Mouse (Mus musculus) MEL (cell line): ENCODE data around the gene Bcl6b. TPM values are rescaled to one million over a fixed set of nuclear protein-coding genes. Genes with fewer than 3 reads are reported as not detected.

Experiments used
- DNase-seq: peaks from one replicate; pipeline ENCODE4 v3.0.0; 2011; ENCODE audit warnings: low read depth, low spot score
- H3K27ac ChIP-seq: 2 replicates; pipeline ENCODE4 v1.5.1; 2012; ENCODE audit warnings: low read depth, mild to moderate bottlenecking, control low read depth, low read length, moderate library complexity; ENCODE audit not compliant: control insufficient read depth
- H3K27me3 ChIP-seq, 2 experiments: fragments of 150-350 bp in 1 of 2; sonication (generic) in 1 of 2; 2 replicates each; pipeline ENCODE4 v1.6.1; 2012; ENCODE audit warnings: low read length in 2 of 2, mild to moderate bottlenecking in 2 of 2, improper control_type of control experiment in 1 of 2, moderate library complexity in 1 of 2; ENCODE audit not compliant: insufficient read depth in 2 of 2, control insufficient read depth in 1 of 2
- H3K36me3 ChIP-seq, 2 experiments: 2 replicates each; pipeline ENCODE4 v1.6.1; 2012 to 2014; ENCODE audit warnings: low read length in 2 of 2, improper control_type of control experiment in 1 of 2, inconsistent platforms in 1 of 2, mild to moderate bottlenecking in 1 of 2; ENCODE audit not compliant: insufficient read depth in 2 of 2, control insufficient read depth in 1 of 2
- H3K4me1 ChIP-seq, 2 experiments: fragments of 150-350 bp in 1 of 2; sonication (generic) in 1 of 2; 2 replicates each; pipeline ENCODE4 v1.6.1; 2012; ENCODE audit warnings: low read length in 2 of 2, improper control_type of control experiment in 1 of 2, mild to moderate bottlenecking in 1 of 2; ENCODE audit not compliant: insufficient read depth in 2 of 2, control insufficient read depth in 1 of 2
- H3K4me3 ChIP-seq, 2 experiments: fragments of 150-350 bp in 1 of 2; sonication (generic) in 1 of 2; 2 replicates each; pipeline ENCODE4 v1.5.1; 2012; ENCODE audit warnings: low read depth in 2 of 2, low read length in 2 of 2, mild to moderate bottlenecking in 2 of 2, moderate library complexity in 2 of 2, control low read depth in 1 of 2, improper control_type of control experiment in 1 of 2; ENCODE audit not compliant: control insufficient read depth in 1 of 2, insufficient read depth in 1 of 2
- H3K79me2 ChIP-seq: 2 replicates; pipeline ENCODE4 v1.6.1; 2012; ENCODE audit warnings: mild to moderate bottlenecking, low read length, moderate library complexity; ENCODE audit not compliant: control insufficient read depth, poor library complexity, insufficient read depth
- H3K9ac ChIP-seq: 2 replicates; pipeline ENCODE4 v1.6.1; 2012; ENCODE audit warnings: low read depth, mild to moderate bottlenecking, control low read depth, low read length, moderate library complexity; ENCODE audit not compliant: control insufficient read depth, poor library complexity, severe bottlenecking
- H3K9me3 ChIP-seq: fragments of 150-350 bp; sonication (generic); replicated peaks from 2 replicates; pipeline ENCODE4 v1.6.1; 2012; ENCODE audit warnings: mild to moderate bottlenecking, low read length, improper control_type of control experiment, moderate library complexity; ENCODE audit not compliant: insufficient read depth
- BHLHE40 ChIP-seq: IDR thresholded peaks from 2 replicates; pipeline ENCODE4 v1.6.1; 2012; ENCODE audit warnings: low read depth, mild to moderate bottlenecking, inconsistent platforms, low read length, improper control_type of control experiment, borderline replicate concordance
- CHD2 ChIP-seq: IDR thresholded peaks from 2 replicates; pipeline ENCODE4 v1.6.1; 2011; ENCODE audit warnings: low read length, improper control_type of control experiment
- E2F4 ChIP-seq: IDR thresholded peaks from 2 replicates; pipeline ENCODE4 v1.6.1; 2011; ENCODE audit warnings: low read depth, low read length, improper control_type of control experiment, borderline replicate concordance
- ELF1 ChIP-seq: IDR thresholded peaks from 2 replicates; pipeline ENCODE4 v1.6.1; 2014; ENCODE audit warnings: low read depth, mild to moderate bottlenecking, inconsistent platforms, low read length, improper control_type of control experiment, moderate library complexity
- EP300 ChIP-seq, 2 experiments: IDR thresholded peaks; 2 replicates each; pipeline ENCODE4 v1.6.1; 2011; ENCODE audit warnings: improper control_type of control experiment in 2 of 2, low read length in 2 of 2, low read depth in 1 of 2, mild to moderate bottlenecking in 1 of 2
- GABPA ChIP-seq: IDR thresholded peaks from 2 replicates; pipeline ENCODE4 v1.6.1; 2012; ENCODE audit warnings: low read depth, mild to moderate bottlenecking, inconsistent platforms, low read length, improper control_type of control experiment, moderate library complexity
- GATA1 ChIP-seq: IDR thresholded peaks from 2 replicates; pipeline ENCODE4 v1.6.1; 2011; ENCODE audit warnings: low read depth, low read length, improper control_type of control experiment
- HCFC1 ChIP-seq: IDR thresholded peaks from 2 replicates; pipeline ENCODE4 v1.6.1; 2012; ENCODE audit warnings: low read depth, mild to moderate bottlenecking, inconsistent platforms, low read length, improper control_type of control experiment, moderate library complexity
- JUND ChIP-seq: IDR thresholded peaks from 2 replicates; pipeline ENCODE4 v1.6.1; 2011; ENCODE audit warnings: low read depth, mild to moderate bottlenecking, improper control_type of control experiment, low read length
- MAFK ChIP-seq: IDR thresholded peaks from 2 replicates; pipeline ENCODE4 v1.6.1; 2011; ENCODE audit warnings: low read depth, mild to moderate bottlenecking, low read length, improper control_type of control experiment, borderline replicate concordance
- MAX ChIP-seq: IDR thresholded peaks from 2 replicates; pipeline ENCODE4 v1.6.1; 2011; ENCODE audit warnings: low read length, improper control_type of control experiment
- MYB ChIP-seq: IDR thresholded peaks from 2 replicates; pipeline ENCODE4 v1.6.1; 2011; ENCODE audit warnings: mild to moderate bottlenecking, low read depth, low read length, improper control_type of control experiment
- MYC ChIP-seq: IDR thresholded peaks from 2 replicates; pipeline ENCODE4 v1.6.1; 2011; ENCODE audit warnings: low read depth, mild to moderate bottlenecking, low read length, improper control_type of control experiment, moderate library complexity
- NRF1 ChIP-seq: IDR thresholded peaks from 2 replicates; pipeline ENCODE4 v1.6.1; 2014; ENCODE audit warnings: low read depth, mild to moderate bottlenecking, inconsistent platforms, low read length, improper control_type of control experiment, moderate library complexity; ENCODE audit not compliant: poor library complexity, insufficient read depth, severe bottlenecking
- POLR2A ChIP-seq, 2 experiments: IDR thresholded peaks; 2 replicates each; pipeline ENCODE4 v1.6.1; 2011 to 2012; ENCODE audit warnings: low read length in 2 of 2, mild to moderate bottlenecking in 2 of 2, control low read depth in 1 of 2, improper control_type of control experiment in 1 of 2, low read depth in 1 of 2, moderate library complexity in 1 of 2; ENCODE audit not compliant: control insufficient read depth in 1 of 2, insufficient read depth in 1 of 2, poor library complexity in 1 of 2
- POLR2AphosphoS2 ChIP-seq: IDR thresholded peaks from 2 replicates; pipeline ENCODE4 v1.6.1; 2011; ENCODE audit warnings: low read length, improper control_type of control experiment
- POLR2AphosphoS5 ChIP-seq: IDR thresholded peaks from 2 replicates; pipeline ENCODE4 v1.6.1; 2012; ENCODE audit warnings: low read depth, borderline replicate concordance, mild to moderate bottlenecking, inconsistent platforms, low read length, moderate library complexity, mixed read lengths
- RAD21 ChIP-seq: IDR thresholded peaks from 2 replicates; pipeline ENCODE4 v1.6.1; 2011; ENCODE audit warnings: mild to moderate bottlenecking, low read depth, low read length, improper control_type of control experiment
- TBP ChIP-seq: IDR thresholded peaks from 2 replicates; pipeline ENCODE4 v1.8.0; 2011; ENCODE audit warnings: low read depth, low read length, improper control_type of control experiment
- TCF12 ChIP-seq: IDR thresholded peaks from 2 replicates; pipeline ENCODE4 v1.6.1; 2014; ENCODE audit warnings: low read depth, mild to moderate bottlenecking, inconsistent platforms, low read length, improper control_type of control experiment, moderate library complexity
- UBTF ChIP-seq: IDR thresholded peaks from 2 replicates; pipeline ENCODE4 v1.6.1; 2012; ENCODE audit warnings: low read depth, mild to moderate bottlenecking, inconsistent platforms, low read length, improper control_type of control experiment, moderate library complexity, borderline replicate concordance; ENCODE audit not compliant: insufficient read depth
- USF1 ChIP-seq: IDR thresholded peaks from 2 replicates; pipeline ENCODE4 v1.6.1; 2014; ENCODE audit warnings: low read depth, mild to moderate bottlenecking, inconsistent platforms, low read length, improper control_type of control experiment, moderate library complexity
- USF2 ChIP-seq, 2 experiments: IDR thresholded peaks; 2 replicates each; pipeline ENCODE4 v1.6.1; 2011 to 2012; ENCODE audit warnings: improper control_type of control experiment in 2 of 2, low read length in 2 of 2, borderline replicate concordance in 1 of 2, inconsistent platforms in 1 of 2, low read depth in 1 of 2, mild to moderate bottlenecking in 1 of 2; ENCODE audit not compliant: insufficient read depth in 1 of 2
- ZC3H11A ChIP-seq: IDR thresholded peaks from 2 replicates; pipeline ENCODE4 v1.6.1; 2012; ENCODE audit warnings: low read depth, mild to moderate bottlenecking, inconsistent platforms, low read length, improper control_type of control experiment
- ZMIZ1 ChIP-seq: IDR thresholded peaks from 2 replicates; pipeline ENCODE4 v1.6.1; 2012; ENCODE audit warnings: low read depth, mild to moderate bottlenecking, inconsistent platforms, low read length, improper control_type of control experiment, moderate library complexity
- ZNF384 ChIP-seq: IDR thresholded peaks from 2 replicates; pipeline ENCODE4 v1.6.1; 2012; ENCODE audit warnings: low read depth, mild to moderate bottlenecking, inconsistent platforms, low read length, improper control_type of control experiment
- polyA plus RNA-seq, 2 experiments: library from polyadenylated mRNA; stranded (reverse) in 1 of 2; unstranded in 1 of 2; fragments of >175 nt in 1 of 2; fragments of >200 nt in 1 of 2; gene quantifications; 2 replicates each; pipeline versions ENCODE4 v1.2.1 to v1.2.4; 2012; ENCODE audit warnings: low replicate concordance in 2 of 2, low read depth in 1 of 2; ENCODE audit not compliant: insufficient read length in 2 of 2, insufficient read depth in 1 of 2, missing spikeins in 1 of 2
- total RNA-seq: library from RNA; depleted of rRNA; stranded (reverse); fragments of 300-350 nt; gene quantifications from 2 replicates; pipeline ENCODE4 v1.2.3, GENCODE M21; 2012

The Bcl6b gene
- total and polyA plus RNA-seq, 3 experiments = not detected

DNA sequence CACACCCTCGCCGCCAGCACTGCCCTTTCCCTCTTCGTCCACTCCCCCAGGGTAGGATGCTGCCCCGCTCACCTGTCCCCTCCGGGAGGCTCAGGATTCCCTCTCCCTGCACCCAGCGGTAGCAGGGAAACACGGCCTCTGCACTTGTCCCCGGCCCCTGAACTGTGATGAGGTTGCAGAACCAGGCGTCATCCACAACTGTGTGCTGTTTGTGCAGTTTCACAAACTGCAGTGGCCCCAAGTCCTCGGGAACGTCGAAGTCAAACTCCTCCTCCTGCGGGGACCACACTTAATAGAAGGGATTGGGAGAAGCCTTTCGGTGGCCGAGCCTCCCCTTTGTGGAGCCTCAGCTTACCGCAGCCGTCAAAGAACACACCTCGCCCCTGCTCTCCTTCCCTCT is 24.7 kb upstream of the Bcl6b start:
- Histone ChIP-seq H3K9ac (no peak overlapping the region), H3K4me3 (no peak overlapping the region), H3K27ac (no peak overlapping the region), H3K27me3 (peaks cover 6 to 11% of the 10 kb centered on the region in 2 experiments), H3K4me1 (no peaks in the 10 kb centered on the region), H3K9me3 (no peaks in the 10 kb centered on the region), H3K36me3 (no peaks in the 10 kb centered on the region), H3K79me2 (no peaks in the 10 kb centered on the region)
- DNase-seq = no peak
- TF ChIP-seq TCF12 (no peak), POLR2AphosphoS5 (no peak), POLR2AphosphoS2 (no peak)

DNA sequence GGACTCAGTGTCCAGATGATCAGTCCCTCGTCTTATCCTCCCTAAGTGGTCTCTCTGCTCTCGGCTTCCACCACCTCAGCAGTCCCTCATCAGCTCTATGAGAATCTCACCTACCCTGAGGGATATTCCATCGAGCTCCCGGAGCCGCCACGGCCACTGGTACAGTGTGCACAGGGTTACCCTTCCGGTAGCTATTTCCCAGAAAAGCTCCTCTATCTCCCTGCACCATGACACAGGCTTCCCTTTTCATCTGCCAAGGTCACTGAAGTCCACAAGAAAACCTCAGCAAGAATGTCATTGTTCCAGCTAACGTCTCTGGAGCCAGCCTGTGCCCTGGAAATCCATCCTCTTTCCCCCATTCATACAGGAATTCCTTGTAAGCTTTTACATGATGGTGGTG is 22.3 kb upstream of the Bcl6b start:
- Histone ChIP-seq H3K36me3 (no peaks in the 10 kb centered on the region), H3K27ac (no peak overlapping the region), H3K27me3 (peaks cover 2 to 6% of the 10 kb centered on the region in 2 experiments), H3K4me1 (no peaks in the 10 kb centered on the region), H3K9ac (no peak overlapping the region)
- no peak for TF ChIP-seq POLR2A (IDR thresholded peaks at IDR 0.05; ENCODE audit: control insufficient read depth in 1 of 2, insufficient read depth in 1 of 2, low read depth in 1 of 2, low read length in 2 of 2, poor library complexity in 1 of 2)
- TF ChIP-seq MYC = no peak
- no peak for TF ChIP-seq USF1
- no peak for TF ChIP-seq E2F4
- no peak for TF ChIP-seq ELF1
- TF ChIP-seq UBTF = no peak
- no peak for TF ChIP-seq HCFC1
- no peak for TF ChIP-seq CHD2
- TF ChIP-seq GATA1 = no peak
- no peak for TF ChIP-seq USF2 (IDR thresholded peaks at IDR 0.05; ENCODE audit: borderline replicate concordance in 1 of 2, insufficient read depth in 1 of 2, low read depth in 1 of 2, low read length in 2 of 2)
- TF ChIP-seq MAFK = no peak
- TF ChIP-seq TCF12 = no peak
- no peak for TF ChIP-seq RAD21
- TF ChIP-seq ZC3H11A = no peak
- TF ChIP-seq, all 39 proteins: peak for 0
- Histone ChIP-seq H3K4me3 (no peak overlapping the region), H3K79me2 (no peaks in the 10 kb centered on the region), H3K9me3 (no peaks in the 10 kb centered on the region)
- no peak for DNase-seq

DNA sequence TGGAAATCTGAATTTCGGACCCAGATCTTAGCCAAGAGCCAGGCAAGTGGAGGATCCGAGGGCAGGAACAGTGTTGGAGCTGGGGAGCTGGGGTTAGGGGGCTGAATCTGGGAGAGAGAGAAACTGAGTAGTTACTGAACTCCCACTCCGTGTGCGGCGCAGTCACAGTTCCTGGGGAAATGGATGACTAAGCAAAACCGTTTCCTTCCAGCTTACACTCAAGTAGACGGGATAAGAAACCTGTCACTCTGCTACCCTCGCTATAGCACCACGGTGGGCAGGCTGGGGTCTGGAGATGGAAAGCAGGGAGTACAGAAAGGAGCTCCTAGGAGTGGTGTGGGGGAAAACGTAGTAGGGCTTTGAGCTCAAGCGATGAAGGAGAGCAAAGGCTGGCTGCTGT is 20.6 kb upstream of the Bcl6b start:
- Histone ChIP-seq H3K9me3 (no peaks in the 10 kb centered on the region), H3K79me2 (no peaks in the 10 kb centered on the region), H3K27me3 (peaks cover 0 to 5% of the 10 kb centered on the region in 2 experiments), H3K27ac (no peak overlapping the region), H3K36me3 (no peaks in the 10 kb centered on the region), H3K4me3 (no peak overlapping the region), H3K9ac (no peak overlapping the region), H3K4me1 (no peaks in the 10 kb centered on the region)
- no peak for DNase-seq
- TF ChIP-seq MAFK = no peak
- no peak for TF ChIP-seq ZNF384
- no peak for TF ChIP-seq TCF12
- no peak for TF ChIP-seq GABPA
- TF ChIP-seq EP300 (IDR thresholded peaks at IDR 0.05; ENCODE audit: low read depth in 1 of 2, low read length in 2 of 2) = no peak
- TF ChIP-seq MAX = no peak
- TF ChIP-seq TBP = no peak
- TF ChIP-seq BHLHE40 = no peak
- TF ChIP-seq NRF1 = no peak
- TF ChIP-seq ZMIZ1 = no peak
- TF ChIP-seq ZC3H11A = no peak
- no peak for TF ChIP-seq E2F4
- no peak for TF ChIP-seq HCFC1
- no peak for TF ChIP-seq JUND
- no peak for TF ChIP-seq RAD21
- TF ChIP-seq MYB = no peak
